Mouse (Mus musculus): ENCODE data around the gene Bnip1. TPM values are rescaled to one million over a fixed set of nuclear protein-coding genes. Genes with fewer than 3 reads are reported as not detected.
A peak's percentile ranks its signal among the peaks of the same experiment; 100 is the strongest.

The Bnip1 gene
- total and polyA plus RNA-seq, 3 experiments, result 50.9 to 59.6 (median 54.6) TPM

DNA sequence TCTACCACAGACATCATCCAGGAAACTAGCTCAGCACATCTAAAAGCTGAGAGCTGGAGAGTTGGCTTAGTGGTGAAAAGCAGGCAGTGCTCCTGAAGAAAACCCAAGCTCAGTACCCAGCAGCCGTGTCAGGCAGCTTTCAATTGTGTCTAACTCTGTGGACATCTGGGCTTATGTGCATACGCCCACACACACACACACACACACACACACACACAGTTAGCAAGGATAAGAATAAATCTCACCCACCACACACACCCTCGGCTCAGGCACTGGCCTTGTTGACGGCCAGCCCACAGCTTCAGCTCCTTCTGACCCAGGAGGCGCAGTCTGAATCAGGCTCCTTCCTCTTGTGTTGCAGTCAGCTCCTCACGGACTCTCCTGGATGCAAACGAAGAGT is 10.7 kb downstream of the Bnip1 start:
- H3K36me3 ChIP-seq (replicated peaks in 1 of 2; ENCODE audit: control insufficient read depth in 1 of 2, insufficient read depth in 1 of 2, low read length in 1 of 2), result peaks cover 31 to 42% of the 10 kb centered on the region in 2 experiments
- no peaks in the 10 kb centered on the region for H3K27me3 ChIP-seq (replicated peaks)
- H3K9me3 ChIP-seq (replicated peaks; ENCODE audit: low read length), result no peaks in the 10 kb centered on the region
- in situ Hi-C loops (cut with MboI; ENCODE audit: low pct_ligation_motif_present, low pct_unique_long_range_greater_than_20kb, low sequenced_read_pairs), result no loop called here
- no peak for DNase-seq (ENCODE audit: extremely low read depth)
- H3K27ac ChIP-seq (ENCODE audit: insufficient read depth, low read depth), result peak overlapping the region; percentile 99
- H3K79me2 ChIP-seq (replicated peaks; ENCODE audit: control insufficient read depth, extremely low read depth, insufficient read depth, poor library complexity, severe bottlenecking), result no peaks in the 10 kb centered on the region
- H3K9ac ChIP-seq (ENCODE audit: insufficient read depth, low read depth), result no peak overlapping the region
- dilution Hi-C loops (cut with MboI; ENCODE audit: extremely low pct_ligation_motif_present, extremely low pct_unique_long_range_greater_than_20kb, low sequenced_read_pairs), result no loop called here
- peak overlapping the region; percentile 69; the same call in 1 of the 2 replicates for H3K4me2 ChIP-seq (ENCODE audit: insufficient read depth, low read depth, poor library complexity, severe bottlenecking)
- TF ChIP-seq POLR2A (IDR thresholded peaks at IDR 0.05; ENCODE audit: low read depth, low read length) (no peak), POLR2AphosphoS2 (IDR thresholded peaks at IDR 0.05; ENCODE audit: low read depth, low read length) (no peak), NELFE (IDR thresholded peaks at IDR 0.05; ENCODE audit: low read depth, low read length) (no peak), GABPA (IDR thresholded peaks at IDR 0.05; ENCODE audit: insufficient replicate concordance, low read depth, low read length) (no peak), ZMIZ1 (IDR thresholded peaks at IDR 0.05; ENCODE audit: low read depth, low read length) (no peak), RCOR1 (conservative IDR thresholded peaks at IDR 0.05; ENCODE audit: low read depth, low read length) (no peak), MEF2A (IDR thresholded peaks at IDR 0.05; ENCODE audit: borderline replicate concordance, low read depth, low read length) (no peak), HCFC1 (IDR thresholded peaks at IDR 0.05; ENCODE audit: low read depth, low read length) (no peak), KAT2A (IDR thresholded peaks at IDR 0.05; ENCODE audit: insufficient replicate concordance, low read length) (no peak), MAX (IDR thresholded peaks at IDR 0.05; ENCODE audit: low read length) (no peak), USF2 (conservative IDR thresholded peaks at IDR 0.05; ENCODE audit: low read depth, low read length) (no peak), MYC (IDR thresholded peaks at IDR 0.05; ENCODE audit: low read depth, low read length) (no peak), USF1 (IDR thresholded peaks at IDR 0.05; ENCODE audit: low read depth, low read length) (no peak), IRF4 (IDR thresholded peaks at IDR 0.05; ENCODE audit: low read depth, low read length) (no peak), ZC3H11A (IDR thresholded peaks at IDR 0.05; ENCODE audit: low read depth, low read length) (no peak), ETS1 (conservative IDR thresholded peaks at IDR 0.05; ENCODE audit: low read depth, low read length) (no peak), SIN3A (IDR thresholded peaks at IDR 0.05; ENCODE audit: low read length) (no peak), JUN (IDR thresholded peaks at IDR 0.05; ENCODE audit: insufficient read depth, low read depth, low read length) (no peak), CTCF (conservative IDR thresholded peaks at IDR 0.05 in 1 of 2, IDR thresholded peaks at IDR 0.05 in 1 of 2; ENCODE audit: low read depth in 2 of 2, low read length in 2 of 2) (no peak), TCF12 (IDR thresholded peaks at IDR 0.05; ENCODE audit: low read depth, low read length) (no peak)
- H3K4me3 ChIP-seq (replicated peaks in 1 of 3; ENCODE audit: low read depth in 2 of 3, low read length in 2 of 3, poor library complexity in 1 of 3), result no peak overlapping the region
- H3K4me1 ChIP-seq (ENCODE audit: control insufficient read depth in 1 of 2, insufficient read depth in 2 of 2), result peaks cover 46 to 77% of the 10 kb centered on the region in 2 experiments

DNA sequence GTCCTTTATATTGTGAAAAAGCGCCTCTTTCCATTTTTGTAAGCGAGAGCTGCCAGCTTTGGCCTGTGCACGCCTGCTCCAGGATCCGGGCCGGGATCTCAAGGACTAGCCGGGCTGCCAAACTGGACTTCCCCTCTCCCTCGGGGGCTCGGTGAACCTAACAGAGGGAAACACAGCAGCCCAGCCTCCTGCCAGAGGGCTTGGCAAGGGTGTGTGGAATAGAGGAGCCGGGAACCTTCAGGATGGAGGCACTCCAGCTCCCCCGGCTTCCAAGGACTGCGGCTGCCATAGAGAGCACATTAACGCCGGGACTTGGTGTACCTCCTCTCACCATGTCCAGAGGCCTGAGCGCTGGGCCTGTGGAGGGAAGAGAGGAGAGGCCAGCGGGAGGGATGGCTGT is 11.2 kb downstream of the Bnip1 start:
- in situ Hi-C loops (cut with MboI; ENCODE audit: low pct_ligation_motif_present, low pct_unique_long_range_greater_than_20kb, low sequenced_read_pairs), result no loop called here
- DNase-seq (ENCODE audit: extremely low read depth), result no peak
- no peaks in the 10 kb centered on the region for H3K9me3 ChIP-seq (replicated peaks; ENCODE audit: low read length)
- peaks cover 26 to 37% of the 10 kb centered on the region in 2 experiments for H3K36me3 ChIP-seq (replicated peaks in 1 of 2; ENCODE audit: control insufficient read depth in 1 of 2, insufficient read depth in 1 of 2, low read length in 1 of 2)
- H3K4me1 ChIP-seq (ENCODE audit: control insufficient read depth in 1 of 2, insufficient read depth in 2 of 2), result peaks cover 41 to 75% of the 10 kb centered on the region in 2 experiments
- H3K4me3 ChIP-seq (replicated peaks in 1 of 3; ENCODE audit: low read depth in 2 of 3, low read length in 2 of 3, poor library complexity in 1 of 3), result no peak overlapping the region
- H3K27ac ChIP-seq (ENCODE audit: insufficient read depth, low read depth), result peak overlapping the region; percentile 99; the same call in 1 of the 2 replicates
- TF ChIP-seq SIN3A (IDR thresholded peaks at IDR 0.05; ENCODE audit: low read length), result no peak
- dilution Hi-C loops (cut with MboI; ENCODE audit: extremely low pct_ligation_motif_present, extremely low pct_unique_long_range_greater_than_20kb, low sequenced_read_pairs), result no loop called here
- no peak overlapping the region for H3K4me2 ChIP-seq (ENCODE audit: insufficient read depth, low read depth, poor library complexity, severe bottlenecking)
- no peak overlapping the region for H3K9ac ChIP-seq (ENCODE audit: insufficient read depth, low read depth)
- H3K79me2 ChIP-seq (replicated peaks; ENCODE audit: control insufficient read depth, extremely low read depth, insufficient read depth, poor library complexity, severe bottlenecking), result no peaks in the 10 kb centered on the region
- H3K27me3 ChIP-seq (replicated peaks), result no peaks in the 10 kb centered on the region

All from CH12.LX (cell line).